Mouse (Mus musculus) bone marrow, adult 2 months (tissue): ENCODE data around the gene Macrod2. TPM values are rescaled to one million over a fixed set of nuclear protein-coding genes. Genes with fewer than 3 reads are reported as not detected.

Experiments used
- H3K27ac ChIP-seq: fragments of 200-500 bp; 2 replicates; pipeline ENCODE4 v1.5.1; 2012; ENCODE audit warnings: low read depth, mild to moderate bottlenecking, control low read depth, inconsistent platforms, low read length; ENCODE audit not compliant: control insufficient read depth, poor library complexity, insufficient read depth
- H3K4me1 ChIP-seq: fragments of 200-500 bp; 2 replicates; pipeline ENCODE4 v1.6.1; 2011; ENCODE audit warnings: low read length; ENCODE audit not compliant: control insufficient read depth, insufficient read depth
- H3K4me3 ChIP-seq: fragments of 200-500 bp; replicated peaks from 2 replicates; pipeline ENCODE3; 2011; ENCODE audit warnings: mild to moderate bottlenecking, low read depth, low read length, control low read depth; ENCODE audit not compliant: control insufficient read depth
- CTCF ChIP-seq: fragments of 200-500 bp; IDR thresholded peaks from 2 replicates; pipeline ENCODE4 v1.5.1; 2011; ENCODE audit warnings: low read length, control low read depth; ENCODE audit not compliant: control insufficient read depth, insufficient read depth
- POLR2A ChIP-seq: fragments of 200-500 bp; IDR thresholded peaks from 2 replicates; pipeline ENCODE4 v1.6.1; 2011; ENCODE audit warnings: low read depth, mild to moderate bottlenecking, control low read depth, low read length, borderline replicate concordance; ENCODE audit not compliant: control insufficient read depth
- WGBS: fragments of 180-500 bp; shearing (Covaris S2); methylation state at CpG from one replicate; pipeline ENCODE4 v1.1.7; 2018; 5-methylcytosine and 5-hydroxymethylcytosine counted together
- polyA plus RNA-seq: library from polyadenylated mRNA; stranded (reverse); fragments of >200 nt; gene quantifications from 2 replicates; pipeline ENCODE4 v1.2.4, GENCODE M21; 2011; ENCODE audit warnings: low replicate concordance; ENCODE audit not compliant: missing spikeins, insufficient read depth, insufficient read length

The Macrod2 gene
- polyA plus RNA-seq, 1 experiment = 2.8 TPM

DNA sequence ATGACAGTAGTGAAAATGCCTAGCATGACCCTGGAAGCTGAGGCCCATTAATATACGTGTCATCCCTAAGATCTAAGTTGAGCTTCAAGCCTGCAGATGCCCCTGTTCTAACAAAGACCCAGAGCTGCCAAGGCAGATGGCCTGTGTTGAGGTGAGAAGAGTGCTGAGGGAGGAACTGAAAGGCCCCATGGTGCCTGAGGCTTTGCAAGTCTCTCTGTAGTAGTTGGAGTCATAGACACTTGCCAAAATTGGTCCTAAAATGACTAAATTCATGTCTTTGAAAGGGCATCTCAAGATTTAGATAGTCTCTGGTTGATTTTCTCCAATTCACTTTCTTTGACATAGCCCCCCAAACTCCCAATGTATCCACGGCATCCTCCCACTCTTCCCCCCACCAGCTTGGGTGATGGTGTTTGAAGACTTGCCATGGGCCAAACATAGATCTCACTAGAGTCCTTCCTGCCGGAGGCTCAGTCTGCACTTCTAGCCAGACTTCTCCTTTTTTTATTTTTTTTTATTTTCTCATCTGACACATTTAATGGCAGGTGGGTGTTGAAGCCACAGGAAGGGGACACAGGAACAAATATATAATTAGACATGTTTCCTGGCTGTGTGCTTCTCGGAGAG lies 1439.2 kb downstream of the Macrod2 start:
- Histone ChIP-seq H3K4me3 (no peak overlapping the region), H3K4me1 (no peaks in the 10 kb centered on the region), H3K27ac (no peak overlapping the region)
- TF ChIP-seq POLR2A = no peak
- 23% methylated on average over 4 of the region's 4 CpGs for WGBS

- 71% methylated on average over 6 of the region's 6 CpGs for WGBS
- Histone ChIP-seq H3K27ac (no peak overlapping the region), H3K4me3 (no peak overlapping the region), H3K4me1 (no peaks in the 10 kb centered on the region)
- TF ChIP-seq POLR2A (no peak), CTCF (no peak)
Observed at GRCm38 (mm10) chr2:141844408-141845175, 1449.5 kb downstream of the Macrod2 start.

GRCm38 (mm10) chr2:141859220-141859619 lies 1464.1 kb downstream of the Macrod2 start:
- Histone ChIP-seq H3K27ac (no peak overlapping the region), H3K4me3 (no peak overlapping the region), H3K4me1 (no peaks in the 10 kb centered on the region)
- 73% methylated on average over 2 of the region's 2 CpGs for WGBS
- TF ChIP-seq CTCF (no peak), POLR2A (no peak)

DNA sequence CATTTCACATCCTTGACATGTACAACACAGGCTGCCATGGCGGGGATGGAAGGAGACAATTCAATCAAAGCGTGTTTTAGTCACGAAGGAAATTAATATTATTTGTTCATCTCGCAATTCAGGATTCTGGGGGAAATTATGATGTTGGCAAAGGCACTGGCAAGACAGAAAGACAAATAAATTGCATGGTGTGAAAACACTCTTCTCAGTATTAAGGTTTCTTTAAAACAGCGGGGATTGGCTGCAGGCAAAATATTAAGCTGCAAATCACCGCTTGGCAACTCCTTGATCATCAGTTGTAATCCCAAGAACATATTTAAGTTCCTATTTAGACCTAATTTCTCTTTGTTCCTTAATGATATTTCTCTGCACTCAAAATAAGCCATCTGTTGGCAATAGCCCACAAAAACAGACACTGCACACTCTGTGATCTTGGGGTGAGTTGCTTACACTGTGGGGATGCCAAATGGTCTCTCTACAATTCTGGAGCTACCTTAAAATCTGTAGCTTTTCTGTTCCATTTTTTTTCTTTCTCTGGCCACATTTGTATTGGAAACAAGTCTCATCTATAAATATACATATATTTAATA lies 1466.7 kb downstream of the Macrod2 start:
- H3K27ac ChIP-seq = no peak overlapping the region
- no peak for TF ChIP-seq POLR2A
- TF ChIP-seq CTCF = no peak
- no peak overlapping the region for H3K4me3 ChIP-seq
- no peaks in the 10 kb centered on the region for H3K4me1 ChIP-seq
- WGBS = 85% methylated on average over 6 of the region's 6 CpGs

DNA sequence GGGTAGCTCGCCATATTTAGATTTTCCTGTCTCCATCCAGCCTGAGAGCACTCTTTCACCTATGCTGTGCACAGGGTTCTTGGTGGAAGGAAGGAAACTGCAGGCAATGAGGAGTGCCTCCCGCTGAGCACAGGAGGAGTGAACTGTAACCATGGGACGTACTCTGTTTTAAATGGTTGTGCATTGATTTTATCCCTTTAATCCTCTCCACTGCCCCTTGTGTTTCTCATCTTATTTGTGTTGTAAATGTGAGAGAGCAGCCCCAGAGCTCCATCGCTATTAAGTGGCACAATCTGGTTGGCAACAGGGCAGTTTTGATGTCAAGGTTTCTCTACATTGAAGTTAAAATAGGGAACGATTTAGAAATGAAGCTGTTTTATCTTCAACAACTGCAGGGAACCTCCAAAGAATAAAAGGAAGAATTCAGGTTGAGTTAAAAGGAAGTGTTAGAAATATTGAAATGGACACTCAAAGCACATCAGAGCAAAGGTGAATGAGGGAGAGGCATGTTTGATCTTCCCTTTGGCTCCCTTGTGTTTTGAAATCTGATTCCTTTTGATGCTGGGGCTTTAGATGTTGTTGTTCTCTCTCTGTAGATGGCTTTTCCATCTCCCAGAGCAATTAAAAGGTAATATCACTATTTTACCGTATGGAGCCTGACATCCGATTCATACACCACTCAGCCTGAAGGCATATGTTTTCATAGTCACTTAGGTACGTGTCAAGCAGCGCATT lies 1467.6 kb downstream of the Macrod2 start:
- 64% methylated on average over 9 of the region's 9 CpGs for WGBS
- Histone ChIP-seq H3K4me1 (no peaks in the 10 kb centered on the region), H3K27ac (no peak overlapping the region), H3K4me3 (no peak overlapping the region)
- no peak for TF ChIP-seq CTCF
- no peak for TF ChIP-seq POLR2A

GRCm38 (mm10) chr2:141863628-141864165 lies 1468.6 kb downstream of the Macrod2 start:
- H3K4me3 ChIP-seq = no peak overlapping the region
- H3K4me1 ChIP-seq = no peaks in the 10 kb centered on the region
- 62% methylated on average over 2 of the region's 2 CpGs for WGBS
- H3K27ac ChIP-seq = no peak overlapping the region
- TF ChIP-seq CTCF = no peak
- TF ChIP-seq POLR2A = no peak

DNA sequence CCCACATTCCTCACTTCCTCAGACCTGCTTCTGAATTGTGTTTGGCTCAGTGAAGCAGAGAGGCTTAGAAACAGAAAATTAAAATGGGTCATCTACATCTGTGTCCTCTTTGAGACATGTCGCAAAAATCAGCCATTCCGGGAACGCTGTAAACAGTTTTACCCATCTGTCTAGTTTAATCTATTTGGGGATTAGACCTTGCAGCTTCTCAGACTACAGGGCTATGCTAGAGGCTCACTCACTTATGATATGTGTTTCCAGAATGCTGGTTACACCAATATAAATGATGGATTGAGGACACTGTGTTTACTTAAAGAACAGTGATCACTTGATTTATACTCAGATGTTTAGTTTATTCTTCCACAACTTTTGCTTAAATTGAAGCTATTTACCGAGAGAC lies 1475.8 kb downstream of the Macrod2 start:
- TF ChIP-seq CTCF (no peak), POLR2A (no peak)
- WGBS = 86% methylated on average over 4 of the region's 4 CpGs
- no peak overlapping the region for H3K27ac ChIP-seq
- no peak overlapping the region for H3K4me3 ChIP-seq
- H3K4me1 ChIP-seq = no peaks in the 10 kb centered on the region
